23 mouse cellular contexts compared by ENCODE assay signal in genomic region chr3:51593506-51593905, GRCm38 (mm10). TPM values are rescaled to one million over a fixed set of nuclear protein-coding genes. Genes with fewer than 3 reads are reported as not detected.
DNase-seq lines count a peak whose midpoint lies in the region; ATAC-seq lines count a peak whose summit lies in the region.
"Had no signal": no experiment of that assay in that cellular context is flagged by ENCODE, and none has a peak within 500 bp of the region (broad histone marks: within the 10 kb centered on the region; RNA-seq: fewer than 3 reads in every experiment).

No protein-coding gene starts in this region.

- no peaks in the 10 kb centered on the region for H3K27me3 ChIP-seq in embryonic facial prominence, embryonic 14.5 days (replicated peaks; ENCODE audit: control insufficient read depth, insufficient read depth, low read length)
- H3K27me3 ChIP-seq in embryonic facial prominence, embryonic 10.5 days (replicated peaks; ENCODE audit: low read depth, poor library complexity, severe bottlenecking): no peaks in the 10 kb centered on the region
- no peaks in the 10 kb centered on the region for H3K27me3 ChIP-seq in embryonic facial prominence, embryonic 15.5 days
- peaks cover 2% of the 10 kb centered on the region for H3K27me3 ChIP-seq in megakaryocyte, embryonic 14.5 days (replicated peaks)
- H3K27me3 ChIP-seq in hindbrain, embryonic 13.5 days: no peaks in the 10 kb centered on the region
- H3K27me3 ChIP-seq: embryonic facial prominence, embryonic 12.5 days; intestine, embryonic 15.5 days had no signal

- WGBS in embryonic facial prominence, embryonic 14.5 days: 64% methylated on average over 1 of the region's 1 CpGs
- WGBS in embryonic facial prominence, embryonic 10.5 days: 78% methylated on average over 1 of the region's 1 CpGs
- WGBS in embryonic facial prominence, embryonic 15.5 days: 75% methylated on average over 1 of the region's 1 CpGs
- WGBS in hindbrain, embryonic 13.5 days: 72% methylated on average over 1 of the region's 1 CpGs

- H3K9ac ChIP-seq in embryonic facial prominence, embryonic 14.5 days (ENCODE audit: low read depth, low read length): no peak overlapping the region
- no peak overlapping the region for H3K9ac ChIP-seq in embryonic facial prominence, embryonic 15.5 days
- H3K9ac ChIP-seq in hindbrain, embryonic 13.5 days: no peak overlapping the region
- H3K9ac ChIP-seq: embryonic facial prominence, embryonic 12.5 days; hindbrain, embryonic 14.5 days; intestine, embryonic 15.5 days had no signal

- no peaks in the 10 kb centered on the region for H3K36me3 ChIP-seq in embryonic facial prominence, embryonic 14.5 days (ENCODE audit: control insufficient read depth, insufficient read depth, low read length)
- H3K36me3 ChIP-seq in embryonic facial prominence, embryonic 10.5 days (replicated peaks): no peaks in the 10 kb centered on the region
- H3K36me3 ChIP-seq in embryonic facial prominence, embryonic 15.5 days: no peaks in the 10 kb centered on the region
- no peaks in the 10 kb centered on the region for H3K36me3 ChIP-seq in megakaryocyte, embryonic 14.5 days (replicated peaks; ENCODE audit: low read length)
- H3K36me3 ChIP-seq in hindbrain, embryonic 13.5 days: no peaks in the 10 kb centered on the region
- H3K36me3 ChIP-seq: embryonic facial prominence, embryonic 12.5 days; forebrain, embryonic 10.5 days; heart, embryonic 10.5 days; intestine, embryonic 15.5 days had no signal

- H3K4me3 ChIP-seq in embryonic facial prominence, embryonic 14.5 days (ENCODE audit: low read depth, low read length): no peak overlapping the region
- no peak overlapping the region for H3K4me3 ChIP-seq in embryonic facial prominence, embryonic 10.5 days
- H3K4me3 ChIP-seq in embryonic facial prominence, embryonic 15.5 days (replicated peaks): no peak overlapping the region
- peak overlapping the region; percentile 17 for H3K4me3 ChIP-seq in megakaryocyte, embryonic 14.5 days (replicated peaks)
- H3K4me3 ChIP-seq in hindbrain, embryonic 13.5 days: no peak overlapping the region
- H3K4me3 ChIP-seq: embryonic facial prominence, embryonic 12.5 days; forebrain, embryonic 10.5 days; gastrocnemius, adult 2 months; heart, embryonic 10.5 days; intestine, embryonic 15.5 days had no signal

- DNase-seq in embryonic facial prominence, embryonic 14.5 days (ENCODE audit: low spot score): peak; percentile 33
- DNase-seq in embryonic facial prominence, embryonic 10.5 days (ENCODE audit: low spot score): no peak
- DNase-seq in Muller cell, postnatal 12 days (ENCODE audit: inconsistent ontology term): peak; percentile 48
- DNase-seq in kidney, postnatal 14 days: no peak
- DNase-seq in T-cell, adult 2 months (ENCODE audit: low spot score): no peak
- DNase-seq: adrenal gland, adult 8-10 months; cerebellum, adult 11 months; cerebellum, adult 9-10 months; cerebellum, postnatal 36 days; gastrocnemius, adult 2 months; gastrocnemius, postnatal 25 days; heart, adult 18-20 months; heart, postnatal 14 days; kidney, adult 2 months had no signal

- no peak for ATAC-seq in embryonic facial prominence, embryonic 14.5 days (ENCODE audit: low read depth)
- ATAC-seq in embryonic facial prominence, embryonic 15.5 days (ENCODE audit: insufficient number of reproducible peaks, low FRiP score, low TSS enrichment, low read depth): peak; percentile 43; the same call in 1 of the 2 replicates
- ATAC-seq in hindbrain, embryonic 13.5 days (ENCODE audit: low FRiP score): no peak
- ATAC-seq: forebrain, embryonic 14.5 days; intestine, embryonic 15.5 days had no signal

- H3K4me2 ChIP-seq in embryonic facial prominence, embryonic 14.5 days (ENCODE audit: low read depth, low read length): no peak overlapping the region
- H3K4me2 ChIP-seq in embryonic facial prominence, embryonic 15.5 days (replicated peaks): no peak overlapping the region
- H3K4me2 ChIP-seq in hindbrain, embryonic 13.5 days: no peak overlapping the region
- H3K4me2 ChIP-seq: embryonic facial prominence, embryonic 12.5 days; hindbrain, embryonic 14.5 days; intestine, embryonic 15.5 days had no signal

- no peaks in the 10 kb centered on the region for H3K4me1 ChIP-seq in embryonic facial prominence, embryonic 14.5 days (ENCODE audit: control insufficient read depth, insufficient read depth, low read length)
- peaks cover 14% of the 10 kb centered on the region; the same call in 1 of the 2 replicates for H3K4me1 ChIP-seq in embryonic facial prominence, embryonic 10.5 days
- H3K4me1 ChIP-seq in embryonic facial prominence, embryonic 15.5 days: no peaks in the 10 kb centered on the region
- peaks cover 31% of the 10 kb centered on the region for H3K4me1 ChIP-seq in megakaryocyte, embryonic 14.5 days
- peaks cover 13% of the 10 kb centered on the region for H3K4me1 ChIP-seq in hindbrain, embryonic 13.5 days (replicated peaks)
- H3K4me1 ChIP-seq: embryonic facial prominence, embryonic 12.5 days; heart, embryonic 10.5 days; intestine, embryonic 15.5 days had no signal

- no peaks in the 10 kb centered on the region for H3K9me3 ChIP-seq in embryonic facial prominence, embryonic 14.5 days (ENCODE audit: control insufficient read depth, low read length)
- H3K9me3 ChIP-seq in embryonic facial prominence, embryonic 10.5 days: no peaks in the 10 kb centered on the region
- H3K9me3 ChIP-seq in embryonic facial prominence, embryonic 15.5 days (replicated peaks): 0 out of 2 replicates have a peak, but pooled peaks cover 3% of the 10 kb centered on the region
- H3K9me3 ChIP-seq in megakaryocyte, embryonic 14.5 days: peaks cover 21% of the 10 kb centered on the region
- no peaks in the 10 kb centered on the region for H3K9me3 ChIP-seq in hindbrain, embryonic 13.5 days
- H3K9me3 ChIP-seq: embryonic facial prominence, embryonic 12.5 days; forebrain, embryonic 10.5 days; heart, embryonic 10.5 days; intestine, embryonic 15.5 days had no signal

- no peak overlapping the region for H3K27ac ChIP-seq in embryonic facial prominence, embryonic 14.5 days (replicated peaks; ENCODE audit: low read depth, low read length)
- H3K27ac ChIP-seq in embryonic facial prominence, embryonic 10.5 days (replicated peaks): no peak overlapping the region
- no peak overlapping the region for H3K27ac ChIP-seq in embryonic facial prominence, embryonic 15.5 days (replicated peaks)
- no peak overlapping the region for H3K27ac ChIP-seq in hindbrain, embryonic 13.5 days
- H3K27ac ChIP-seq: embryonic facial prominence, embryonic 12.5 days; forebrain, embryonic 10.5 days; gastrocnemius, adult 2 months; heart, embryonic 10.5 days; hindbrain, embryonic 14.5 days; intestine, embryonic 15.5 days had no signal

RNA-seq across cellular contexts. Expression of gene Setd7, which starts 32.8 kb away (rescaled TPM):
- 6.2 and 7.3 TPM in 2 replicates for polyA plus RNA-seq in embryonic facial prominence, embryonic 14.5 days (2014; fragmentation: Nextera tagmentation; extraction: Ambion mirVana)
- 4.2 and 5.1 TPM in 2 replicates for polyA plus RNA-seq in embryonic facial prominence, embryonic 10.5 days (2016; fragmentation: Nextera tagmentation; extraction: Ambion mirVana)
- 3.6 and 4.2 TPM in 2 replicates for polyA plus RNA-seq in embryonic facial prominence, embryonic 15.5 days (2015; fragmentation: Nextera tagmentation; extraction: Ambion mirVana)
- polyA plus RNA-seq in megakaryocyte, embryonic 14.5 days (2012; ENCODE audit: insufficient read depth, low replicate concordance): 4.2 and 5.0 TPM in 2 replicates
- polyA plus RNA-seq in hindbrain, embryonic 13.5 days (2015; fragmentation: Nextera tagmentation; extraction: Ambion mirVana): 2.8 and 3.9 TPM in 2 replicates

Comparison
In these comparisons a context has a peak if more than half of its experiments do, and no peak if none do; other contexts are left out.
1. DNase-seq: peak in embryonic facial prominence, embryonic 14.5 days (single experiment) and Muller cell, postnatal 12 days (single experiment); none in embryonic facial prominence, embryonic 10.5 days (single experiment), kidney, postnatal 14 days (single experiment) and T-cell, adult 2 months (single experiment).